Mouse (Mus musculus): Measurements from ENCODE around the gene Kif1c. TPM values are rescaled to one million over a fixed set of nuclear protein-coding genes. Genes with fewer than 3 reads are reported as not detected.

Gene Kif1c
- total RNA-seq (2021), result 10 to 100 TPM; 58.1 to 60.7 TPM
- long read RNA-seq, experiment 1, partial matches to known transcripts, result 0 of 3 reads
- long read RNA-seq, experiment 1, other reads (novel, unspliced or antisense), result 3 of 3 reads
- long read RNA-seq, experiment 2, result 0 reads

DNA sequence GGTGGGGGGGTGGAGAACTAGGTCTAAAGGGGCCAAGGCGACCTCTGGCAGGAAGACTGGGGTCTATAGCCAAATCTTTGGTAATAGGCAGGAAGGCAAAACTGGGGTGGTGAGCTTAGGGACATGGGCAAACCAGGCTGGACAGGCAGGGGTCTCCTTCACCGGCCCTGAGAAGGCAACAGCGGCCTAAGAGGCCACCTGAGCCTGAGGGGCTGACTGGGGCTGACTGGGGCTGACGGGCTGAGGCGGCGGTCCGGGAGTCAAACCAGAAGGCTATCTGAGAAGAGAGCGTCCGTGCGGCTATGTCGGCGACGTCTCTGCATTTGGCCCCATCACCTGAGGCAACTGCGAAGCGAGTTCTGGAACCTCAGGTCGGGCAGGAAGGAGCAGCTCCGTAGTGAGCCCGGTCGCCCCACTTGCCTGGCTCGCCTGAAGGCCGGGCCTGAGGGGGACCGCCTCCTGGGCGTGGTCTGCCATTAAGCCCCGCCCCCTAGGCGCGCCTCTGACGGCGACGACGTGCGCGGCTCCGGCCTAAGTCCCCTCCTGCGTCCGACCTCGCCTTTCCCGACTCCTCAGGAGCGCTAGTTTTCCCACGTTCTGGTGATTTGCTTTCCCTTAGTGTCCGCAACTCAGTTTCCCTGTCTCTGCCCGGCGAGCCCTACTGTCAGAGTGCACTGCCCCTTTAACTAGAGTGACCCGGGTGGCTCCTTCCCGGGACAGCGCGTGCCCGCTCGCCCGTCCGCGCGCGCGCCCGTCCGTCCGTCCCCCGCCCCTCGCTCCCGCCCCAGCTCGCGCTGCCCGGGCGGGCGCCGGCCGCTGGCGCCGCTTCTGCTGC lies at the start of gene Kif1c, which contains the start of gene Inca1:
Gene Kif1c, plus strand, starts transcription at position 827 of the 835 bp plus-strand sequence.
Gene Inca1, minus strand, starts transcription at position 434 of the 835 bp plus-strand sequence.
- Histone ChIP-seq H3K4me3 (peak within 1 kb of the TSS; percentile 79), H3K27ac (peak within 1 kb of the TSS; percentile 99)
- intact Hi-C loops (cut with DNase I), result loop anchor here (1.0 to 2.0 kb wide), 2 partner anchors 12 to 53 kb away; partner anchors contain the start of genes Camta2, Rnf167 and Slc25a11
- no peak for TF ChIP-seq CTCF (IDR thresholded peaks at IDR 0.05)
- peak; percentile 95 to 97 for DNase-seq (ENCODE audit: extremely low spot score in 1 of 2, low spot score in 2 of 2)

DNA sequence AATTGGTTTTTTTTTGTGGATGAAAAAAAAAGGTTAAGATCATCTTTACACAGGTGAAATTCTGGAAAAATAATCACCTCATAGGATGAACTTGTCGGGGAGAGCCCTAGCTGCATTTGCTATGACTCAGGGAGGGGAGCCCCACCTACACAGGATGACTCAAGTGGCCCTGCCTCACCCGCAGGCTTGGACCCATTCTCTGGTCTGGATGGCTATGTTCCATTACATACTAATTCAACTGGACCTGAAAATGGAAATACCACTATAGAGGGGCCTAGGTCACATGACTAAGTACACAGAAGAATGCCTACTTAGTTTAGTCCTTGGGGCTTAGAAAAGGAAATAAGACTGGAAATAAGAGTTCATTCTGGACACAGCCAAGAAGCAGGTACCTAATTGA lies 49.0 kb upstream of the Kif1c start:
- TF ChIP-seq CTCF (IDR thresholded peaks at IDR 0.05), result no peak
- no peak overlapping the region for H3K4me3 ChIP-seq
- H3K27ac ChIP-seq, result no peak overlapping the region
- no peak for DNase-seq (ENCODE audit: extremely low spot score in 1 of 2, low spot score in 2 of 2)
- intact Hi-C loops (cut with DNase I), result loop anchor here (10.0 kb wide), 1 partner anchor 417 kb away; the partner anchor contains the start of genes 0610010K14Rik, Gm21988 and Rnasek

DNA sequence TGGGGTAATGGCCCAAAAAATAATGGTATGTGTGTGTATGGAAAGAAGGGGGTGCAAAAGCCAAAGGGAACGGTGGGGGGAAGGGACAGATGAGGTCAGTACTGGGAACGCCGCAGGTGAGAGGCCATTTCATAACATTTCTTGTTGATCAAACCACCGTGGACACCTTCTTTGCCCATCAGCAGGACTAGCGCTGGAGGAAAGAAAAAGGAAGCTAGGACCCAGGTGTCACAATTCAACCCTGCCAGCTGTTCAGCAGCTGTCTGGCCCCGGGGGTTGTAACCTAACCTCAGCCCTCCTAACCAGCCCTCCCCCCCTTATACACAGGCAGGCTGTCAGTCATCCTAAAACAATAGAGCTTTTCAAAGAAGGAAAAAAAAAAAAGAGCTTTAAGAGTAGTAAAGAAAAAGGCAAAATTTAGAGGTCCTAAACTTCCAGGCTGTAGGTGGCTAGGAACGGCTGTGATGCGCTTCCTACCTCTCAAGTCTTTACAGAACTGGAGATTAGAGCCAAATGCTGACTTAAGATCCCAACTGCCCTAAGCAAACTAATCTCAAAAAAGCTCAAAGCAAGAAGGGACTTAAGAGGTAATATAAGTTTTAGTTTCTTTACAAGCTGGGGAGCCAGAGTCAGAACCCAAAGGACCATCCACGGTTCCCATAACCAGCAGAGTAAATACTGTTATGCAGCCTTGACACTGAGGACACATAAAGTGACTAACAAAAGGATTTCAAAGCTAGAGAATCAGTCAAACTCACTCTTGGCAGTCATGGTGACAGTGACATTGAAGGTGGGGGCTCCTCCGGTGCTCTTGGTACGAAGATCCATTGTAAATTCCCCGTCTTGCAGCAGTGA lies 48.1 kb upstream of the Kif1c start:
- no peak for DNase-seq (ENCODE audit: extremely low spot score in 1 of 2, low spot score in 2 of 2)
- peak overlapping the region; percentile 100; the same call in 1 of the 2 replicates for H3K4me3 ChIP-seq
- TF ChIP-seq CTCF (IDR thresholded peaks at IDR 0.05), result no peak
- H3K27ac ChIP-seq, result no peak overlapping the region
- intact Hi-C loops (cut with DNase I), result loop anchor here (10.0 kb wide), 1 partner anchor 417 kb away; the partner anchor contains the start of genes 0610010K14Rik, Gm21988 and Rnasek

DNA sequence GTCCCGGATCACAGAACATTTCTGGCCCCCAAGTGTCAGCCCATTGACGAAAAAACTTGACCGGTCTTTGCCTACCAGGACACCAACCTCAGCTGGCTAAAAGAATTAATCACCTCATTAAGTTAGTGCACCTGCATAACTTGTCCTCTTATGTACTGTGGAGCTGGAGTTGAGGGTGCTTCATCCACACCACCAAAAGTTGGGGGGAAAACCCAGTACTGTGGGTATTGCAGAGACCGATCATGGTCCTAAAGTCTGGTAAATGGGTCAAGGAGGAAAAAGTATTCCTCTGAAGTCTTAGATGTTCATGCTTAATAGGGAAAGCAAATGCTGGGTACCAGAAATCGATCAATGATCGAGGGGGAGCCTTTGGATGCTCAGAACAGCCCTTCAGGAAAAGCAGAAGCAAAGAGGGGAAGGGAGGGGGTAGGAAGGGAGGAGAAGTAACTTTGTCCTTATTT lies 47.4 kb upstream of the Kif1c start:
- intact Hi-C loops (cut with DNase I), result loop anchor here (1.0 to 10.0 kb wide), 2 partner anchors 16 to 418 kb away; partner anchors contain the start of genes 0610010K14Rik, Gm21988, Rnasek and Spag7
- Histone ChIP-seq H3K27ac (no peak overlapping the region), H3K4me3 (peak overlapping the region; percentile 100)
- TF ChIP-seq CTCF (IDR thresholded peaks at IDR 0.05), result no peak
- no peak for DNase-seq (ENCODE audit: extremely low spot score in 1 of 2, low spot score in 2 of 2)

DNA sequence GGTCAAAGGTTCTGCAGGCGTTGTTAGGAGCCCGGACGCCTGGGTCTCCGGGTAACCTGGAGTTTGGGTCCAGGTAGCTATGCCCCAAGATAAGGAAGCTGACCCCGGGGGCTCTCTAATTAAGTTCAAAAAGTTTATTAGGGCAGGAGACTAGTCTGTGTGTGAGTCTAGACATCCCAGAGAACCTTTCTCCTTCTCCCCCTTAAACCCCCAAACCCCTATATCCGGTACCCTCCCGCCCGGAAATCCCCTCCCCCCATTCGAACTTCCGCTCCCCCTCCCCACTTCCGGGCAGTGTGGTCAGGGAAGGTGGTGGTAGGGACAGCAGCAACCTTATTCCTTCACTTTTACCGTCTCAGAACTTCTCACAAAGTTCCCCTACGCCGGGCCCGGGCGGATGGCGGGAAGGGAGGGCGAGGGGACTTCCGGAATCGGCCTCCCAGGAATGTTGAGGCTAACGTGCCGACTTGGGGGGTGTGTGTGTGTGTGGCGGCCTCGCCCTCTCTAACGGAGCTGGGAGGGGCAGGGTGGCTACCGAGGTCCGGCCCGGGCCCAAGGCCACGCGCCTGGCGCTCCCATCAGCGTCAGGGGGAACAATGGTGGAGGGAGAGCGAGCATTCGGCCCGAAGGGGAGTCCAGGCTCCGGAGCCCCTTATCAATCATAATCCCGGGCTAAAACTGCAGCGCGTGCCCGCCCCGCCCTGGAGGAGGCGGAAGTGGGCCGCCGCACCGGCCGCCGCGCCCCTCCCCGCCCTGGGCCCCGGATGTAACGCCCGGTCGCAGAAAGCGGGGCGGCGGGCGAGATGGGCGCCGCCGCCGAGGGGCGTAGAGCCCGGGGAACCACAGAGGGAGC lies 46.8 kb upstream of the Kif1c start:
- DNase-seq (ENCODE audit: extremely low spot score in 1 of 2, low spot score in 2 of 2), result peak; percentile 56 to 63
- intact Hi-C loops (cut with DNase I), result loop anchor here (1.0 to 10.0 kb wide), 2 partner anchors 16 to 419 kb away; partner anchors contain the start of genes 0610010K14Rik, Gm21988, Rnasek and Spag7

DNA sequence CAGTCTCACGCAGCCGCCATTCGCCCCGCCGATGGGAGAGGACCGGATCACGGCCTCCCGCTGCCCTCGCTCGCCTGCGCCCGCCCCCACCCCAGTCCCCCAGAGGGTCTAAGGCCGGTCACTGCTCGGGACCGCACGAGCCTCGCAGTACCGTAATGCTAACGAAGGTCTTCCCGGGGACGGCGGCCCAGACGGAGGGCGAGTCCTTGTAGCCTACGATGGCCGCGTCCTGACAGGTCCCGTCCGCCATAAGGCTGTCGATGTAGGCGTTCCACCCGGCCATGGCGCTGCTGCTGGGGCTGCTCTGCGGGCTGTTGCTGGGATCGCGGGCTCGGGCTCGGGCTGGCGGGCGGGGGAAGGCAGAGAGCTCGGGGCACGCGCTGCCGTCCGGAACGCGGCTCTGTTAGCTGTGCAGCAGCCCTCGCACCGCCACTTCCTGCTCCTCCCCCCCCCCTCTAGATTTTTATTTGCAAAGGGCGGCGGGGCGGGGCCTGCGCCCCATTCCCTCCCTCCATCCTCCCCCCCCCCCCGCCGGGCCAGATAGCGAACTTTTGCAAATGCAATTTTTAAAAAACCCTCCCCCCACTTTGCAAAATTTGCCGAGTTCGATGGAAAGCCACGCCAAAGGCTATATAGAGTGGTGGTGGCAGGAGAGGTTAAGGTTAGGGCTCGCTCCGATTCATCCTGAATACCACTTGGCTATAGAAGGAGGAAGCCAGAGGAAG lies 46.0 kb upstream of the Kif1c start, which contains the start of gene Pfn1:
Gene Pfn1, minus strand, starts transcription at position 447 of the 725 bp plus-strand sequence.
- Histone ChIP-seq H3K4me3 (peak within 1 kb of the TSS; percentile 100), H3K27ac (peak within 1 kb of the TSS; percentile 99)
- no peak for TF ChIP-seq CTCF (IDR thresholded peaks at IDR 0.05)
- intact Hi-C loops (cut with DNase I), result loop anchor here (10.0 kb wide), 1 partner anchor 420 kb away; the partner anchor contains the start of genes 0610010K14Rik, Gm21988 and Rnasek
- DNase-seq (ENCODE audit: extremely low spot score in 1 of 2, low spot score in 2 of 2), result peak; percentile 68 to 75

More for the DNA sequence above, 46.8 kb upstream of the Kif1c start:
- TF ChIP-seq CTCF (IDR thresholded peaks at IDR 0.05), result no peak
- H3K4me3 ChIP-seq, result peak overlapping the region; percentile 100
- peak overlapping the region; percentile 99 for H3K27ac ChIP-seq

DNA sequence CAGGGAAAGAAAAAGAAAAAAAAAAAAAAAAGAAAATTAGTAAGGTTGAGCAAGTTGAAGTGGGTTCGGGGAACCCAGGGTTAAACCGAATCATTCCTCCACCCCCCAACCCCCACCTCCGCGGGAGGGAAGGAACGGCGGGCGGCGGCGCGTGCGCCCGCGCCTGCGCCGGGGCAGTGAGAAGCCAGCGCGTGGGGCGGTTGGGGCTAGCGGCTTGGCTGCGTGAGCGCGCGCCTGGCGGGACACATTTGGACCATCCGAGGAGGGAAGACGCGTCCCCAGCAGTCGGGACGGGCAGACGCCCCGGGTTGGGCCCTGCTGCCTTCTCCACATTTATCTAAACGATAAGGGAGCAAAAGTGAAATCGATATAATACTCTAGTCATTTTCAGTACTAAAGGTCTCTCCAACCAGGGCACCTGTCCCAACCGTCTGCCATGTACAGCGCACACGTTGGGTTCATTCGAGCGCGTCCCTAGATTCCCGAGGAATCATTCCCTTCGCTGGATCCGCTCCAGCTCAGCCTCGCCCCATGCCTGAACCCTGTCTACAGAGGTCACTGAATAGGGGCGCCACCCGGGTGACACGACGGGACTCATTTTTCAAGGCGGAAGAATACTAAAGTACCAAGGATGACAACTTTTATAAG lies 45.3 kb upstream of the Kif1c start:
- Histone ChIP-seq H3K27ac (peak overlapping the region; percentile 99), H3K4me3 (peak overlapping the region; percentile 100)
- intact Hi-C loops (cut with DNase I), result loop anchor here (10.0 kb wide), 1 partner anchor 420 kb away; the partner anchor contains the start of genes 0610010K14Rik, Gm21988 and Rnasek
- DNase-seq (ENCODE audit: extremely low spot score in 1 of 2, low spot score in 2 of 2), result peak; percentile 73 to 74
- TF ChIP-seq CTCF (IDR thresholded peaks at IDR 0.05), result no peak

DNA sequence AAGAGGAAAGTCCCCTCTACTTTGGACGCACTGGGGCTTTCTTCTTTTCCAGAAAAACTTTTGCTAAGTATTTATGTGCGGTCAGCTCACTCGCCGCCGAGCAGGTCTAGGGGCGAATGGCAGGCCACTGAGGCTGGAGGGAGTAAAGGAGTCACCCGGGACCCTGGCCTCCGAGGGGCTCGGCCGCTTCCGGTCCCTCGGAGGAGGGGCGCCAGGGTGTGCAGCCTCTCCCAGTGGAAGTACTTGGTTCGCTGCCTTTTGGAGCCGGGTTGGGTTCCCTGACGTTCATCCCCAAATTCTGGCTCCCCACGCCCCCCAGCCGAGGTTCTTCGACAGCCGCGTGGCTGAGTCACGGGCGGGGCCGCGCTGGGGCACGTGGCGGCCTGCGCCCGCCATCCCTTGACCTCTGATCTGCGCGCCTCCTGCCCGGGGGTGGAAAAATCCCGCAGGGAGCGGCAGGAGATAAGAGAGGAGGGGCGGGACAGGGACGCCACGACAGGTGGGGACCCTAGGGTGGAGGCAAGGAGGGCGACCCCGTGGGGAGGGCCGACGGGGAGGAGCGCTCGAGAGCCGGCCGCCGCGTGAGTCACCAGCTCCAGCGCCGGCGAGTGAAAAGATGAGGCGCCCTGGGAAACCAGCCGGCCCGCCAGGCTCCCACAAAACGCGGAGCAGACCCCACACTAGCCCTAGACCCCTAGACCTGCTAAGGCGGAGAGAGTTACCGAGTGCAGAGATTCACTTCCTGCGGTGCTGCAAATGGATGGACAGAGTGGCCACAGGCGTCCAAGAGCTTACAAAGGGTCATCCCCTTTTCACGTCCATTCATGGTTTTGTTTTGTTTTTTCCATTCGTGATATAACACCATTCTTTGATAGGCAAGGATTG lies 44.5 kb upstream of the Kif1c start:
- DNase-seq (ENCODE audit: extremely low spot score in 1 of 2, low spot score in 2 of 2), result no peak
- intact Hi-C loops (cut with DNase I), result loop anchor here (10.0 kb wide), 1 partner anchor 421 kb away; the partner anchor contains the start of genes 0610010K14Rik, Gm21988 and Rnasek

More for the DNA sequence above, 44.5 kb upstream of the Kif1c start:
- TF ChIP-seq CTCF (IDR thresholded peaks at IDR 0.05), result no peak
- Histone ChIP-seq H3K4me3 (peak overlapping the region; percentile 100), H3K27ac (peak overlapping the region; percentile 64)

Measured in left cerebral cortex, adult 2 months (tissue).